Mouse (Mus musculus) olfactory bulb, adult 2 months (tissue): ENCODE measurements around the gene Gng8.

Experiments
- CTCF ChIP-seq: fragments of 200-500 bp; IDR thresholded peaks from 2 replicates; pipeline ENCODE4 v1.5.1; 2012; ENCODE audit warnings: low read depth, mild to moderate bottlenecking, low read length, moderate library complexity; ENCODE audit not compliant: insufficient read depth
- POLR2A ChIP-seq: fragments of 200-500 bp; IDR thresholded peaks from 2 replicates; pipeline ENCODE4 v1.6.1; 2012; ENCODE audit warnings: mild to moderate bottlenecking, low read depth, low read length, moderate library complexity; ENCODE audit not compliant: insufficient read depth

DNA sequence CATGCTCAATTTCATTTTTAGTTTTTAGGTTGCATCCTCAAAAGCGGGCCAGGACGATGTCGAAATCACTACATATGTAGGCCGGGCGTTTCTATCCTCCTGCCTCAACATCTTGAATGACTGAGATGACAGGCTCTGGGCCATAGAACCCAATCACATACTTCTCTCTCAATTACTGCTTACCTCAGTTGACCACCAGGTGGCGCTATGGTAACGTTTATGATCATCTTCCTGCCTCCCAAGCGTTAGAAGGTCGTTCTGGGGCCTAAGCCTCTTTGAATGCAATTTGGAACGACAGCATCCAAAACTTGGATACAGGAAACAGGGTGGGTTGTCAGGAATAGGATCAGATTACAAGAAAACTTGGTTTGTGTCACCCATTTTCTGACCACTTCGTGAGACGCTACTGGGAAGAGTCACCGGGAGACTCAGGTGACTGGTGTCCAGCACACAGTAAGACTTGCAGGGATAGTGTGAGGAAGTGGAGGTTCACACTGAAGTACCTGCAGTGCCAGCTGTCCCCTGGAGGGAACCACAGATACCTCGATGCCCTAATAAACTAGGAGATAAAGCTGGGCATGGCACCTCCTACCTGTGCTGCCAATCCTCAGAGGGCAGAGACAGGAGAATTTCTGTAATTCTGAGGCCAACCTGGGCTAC is 40.5 kb downstream of the Gng8 start:
- TF ChIP-seq CTCF (0 out of 2 replicates have a peak, but pooled peaks have one; percentile 5), POLR2A (no peak)
